Mouse (Mus musculus) CH12.LX (cell line): ENCODE measurements at regions not wholly inside any gene's neighbourhood (a gene's known extent, or its start where the extent isn't known, plus 50 kb on each side); places are given as distances from the start of the nearest gene placed in this dataset.

Experiments
- CTCF ChIP-seq, 2 experiments: IDR thresholded peaks in 1 of 2; conservative IDR thresholded peaks in 1 of 2; 2 replicates each; pipeline ENCODE4 v1.5.1; 2011 to 2012; ENCODE audit warnings: low read depth in 2 of 2, low read length in 2 of 2, improper control_type of control experiment in 1 of 2, inconsistent platforms in 1 of 2, mild to moderate bottlenecking in 1 of 2, moderate library complexity in 1 of 2
- ELF1 ChIP-seq: IDR thresholded peaks from 2 replicates; pipeline ENCODE4 v1.6.1; 2014; ENCODE audit warnings: low read depth, mild to moderate bottlenecking, inconsistent platforms, low read length, improper control_type of control experiment
- IRF4 ChIP-seq: IDR thresholded peaks from 2 replicates; pipeline ENCODE4 v1.6.1; 2014; ENCODE audit warnings: low read depth, mild to moderate bottlenecking, inconsistent platforms, low read length, improper control_type of control experiment
- JUN ChIP-seq: IDR thresholded peaks from 2 replicates; pipeline ENCODE4 v1.6.1; 2011; ENCODE audit warnings: low read depth, mild to moderate bottlenecking, low read length, improper control_type of control experiment, moderate library complexity; ENCODE audit not compliant: insufficient read depth
- MAZ ChIP-seq: IDR thresholded peaks from 2 replicates; pipeline ENCODE4 v1.6.1; 2012; ENCODE audit warnings: low read depth, mild to moderate bottlenecking, inconsistent platforms, low read length, improper control_type of control experiment, moderate library complexity
- MEF2A ChIP-seq: IDR thresholded peaks from 2 replicates; pipeline ENCODE4 v1.6.1; 2014; ENCODE audit warnings: low read depth, mild to moderate bottlenecking, inconsistent platforms, low read length, improper control_type of control experiment, borderline replicate concordance
- MXI1 ChIP-seq: IDR thresholded peaks from 2 replicates; pipeline ENCODE4 v1.6.1; 2011; ENCODE audit warnings: mild to moderate bottlenecking, low read depth, low read length, improper control_type of control experiment
- POLR2A ChIP-seq: IDR thresholded peaks from 2 replicates; pipeline ENCODE4 v1.6.1; 2011; ENCODE audit warnings: low read depth, mild to moderate bottlenecking, improper control_type of control experiment, low read length
- SIN3A ChIP-seq: IDR thresholded peaks from 2 replicates; pipeline ENCODE4 v1.6.1; 2012; ENCODE audit warnings: low read length, improper control_type of control experiment, inconsistent platforms
- UBTF ChIP-seq: IDR thresholded peaks from 2 replicates; pipeline ENCODE4 v1.6.1; 2012; ENCODE audit warnings: low read depth, mild to moderate bottlenecking, inconsistent platforms, low read length, improper control_type of control experiment, moderate library complexity
- USF1 ChIP-seq: IDR thresholded peaks from 2 replicates; pipeline ENCODE4 v1.6.1; 2014; ENCODE audit warnings: low read depth, mild to moderate bottlenecking, inconsistent platforms, low read length, improper control_type of control experiment
- ZKSCAN1 ChIP-seq: IDR thresholded peaks from 2 replicates; pipeline ENCODE4 v1.6.1; 2012; ENCODE audit warnings: low read depth, inconsistent platforms, low read length, improper control_type of control experiment, borderline replicate concordance
- ZNF384 ChIP-seq: IDR thresholded peaks from 2 replicates; pipeline ENCODE4 v1.6.1; 2012; ENCODE audit warnings: low read depth, low read length, improper control_type of control experiment, inconsistent platforms

- TF ChIP-seq ZKSCAN1 (no peak), UBTF (no peak), POLR2A (no peak), CTCF (conservative IDR thresholded peaks at IDR 0.05 in 1 of 2, IDR thresholded peaks at IDR 0.05 in 1 of 2; ENCODE audit: low read depth in 2 of 2, low read length in 2 of 2) (no peak), MXI1 (no peak), USF1 (no peak), SIN3A (no peak), JUN (no peak), IRF4 (no peak), MEF2A (no peak), ELF1 (no peak), ZNF384 (no peak), MAZ (no peak)
Measured at GRCm38 (mm10) chr8:128003385-128003784, 355.0 kb upstream of the Nrp1 start.
